In the genomic region with DNA sequence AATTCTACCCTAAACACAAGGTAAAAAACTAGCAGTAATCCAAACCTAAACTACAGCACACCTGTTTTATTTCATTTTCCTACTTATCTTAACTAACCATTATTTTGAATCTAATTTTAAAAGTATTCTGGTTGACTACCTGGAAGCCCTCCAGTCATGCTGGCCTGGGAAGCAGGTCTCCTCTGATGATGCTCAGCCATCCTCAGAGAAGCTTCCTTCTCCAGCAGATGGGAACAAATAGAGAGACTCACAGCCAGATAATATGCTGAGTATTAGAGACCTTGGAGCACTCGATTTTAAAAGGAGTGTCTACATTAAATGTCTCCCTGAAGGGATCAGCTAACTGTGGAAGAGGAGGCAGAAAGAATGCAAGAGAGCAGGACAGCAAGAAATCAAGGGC, we compare ENCODE assay signal across 17 mouse cellular contexts.
"Had no signal": no experiment of that assay in that cellular context is flagged by ENCODE, and none has a peak within 500 bp of the region (broad histone marks: within the 10 kb centered on the region; RNA-seq: fewer than 3 reads in every experiment).

No protein-coding gene starts in this region.

- H3K27ac ChIP-seq: lung, embryonic 15.5 days; macrophage; midbrain, embryonic 12.5 days; neural tube, embryonic 12.5 days; stomach, embryonic 15.5 days; stomach, postnatal 0 days had no signal

- H3K4me3 ChIP-seq: lung, embryonic 15.5 days; megakaryocyte, embryonic 14.5 days; midbrain, embryonic 12.5 days; neural tube, embryonic 12.5 days; stomach, embryonic 15.5 days had no signal

- H3K9me3 ChIP-seq: lung, embryonic 15.5 days; midbrain, embryonic 12.5 days; neural tube, embryonic 12.5 days; stomach, embryonic 15.5 days had no signal

- ATAC-seq: lung, postnatal 0 days; midbrain, embryonic 16.5 days had no signal

- H3K27me3 ChIP-seq: lung, embryonic 15.5 days; megakaryocyte, embryonic 14.5 days; neural tube, embryonic 12.5 days; stomach, embryonic 15.5 days had no signal

- DNase-seq: lung, adult 2 months; lung, postnatal 14 days; lung, postnatal 36 days; midbrain, embryonic 14.5 days; right cerebral cortex, postnatal 14 days; thymus, adult 2 months; thymus, postnatal 25 days; thymus, postnatal 4 days had no signal

- H3K9ac ChIP-seq: lung, embryonic 15.5 days; midbrain, embryonic 12.5 days; neural tube, embryonic 12.5 days; stomach, embryonic 15.5 days had no signal

- H3K4me2 ChIP-seq: lung, embryonic 15.5 days; midbrain, embryonic 12.5 days; neural tube, embryonic 12.5 days; stomach, embryonic 15.5 days had no signal

- H3K4me1 ChIP-seq: lung, embryonic 15.5 days; megakaryocyte, embryonic 14.5 days; midbrain, embryonic 12.5 days; neural tube, embryonic 12.5 days; stomach, embryonic 15.5 days had no signal

- H3K36me3 ChIP-seq: lung, embryonic 15.5 days; midbrain, embryonic 12.5 days; neural tube, embryonic 12.5 days; stomach, embryonic 15.5 days had no signal
